Mouse (Mus musculus) embryonic fibroblast, embryonic 13.5 days (primary cell): ENCODE data around the gene Phb.

Experiments
- CTCF ChIP-seq: IDR thresholded peaks from 2 replicates; pipeline ENCODE4 v1.5.1; 2011; ENCODE audit warnings: mild to moderate bottlenecking, control low read depth, low read length, moderate library complexity, borderline replicate concordance; ENCODE audit not compliant: insufficient read depth
- POLR2A ChIP-seq: IDR thresholded peaks from 2 replicates; pipeline ENCODE4 v1.6.1; 2011; ENCODE audit warnings: low read depth, mild to moderate bottlenecking, control low read depth, low read length, moderate library complexity

DNA sequence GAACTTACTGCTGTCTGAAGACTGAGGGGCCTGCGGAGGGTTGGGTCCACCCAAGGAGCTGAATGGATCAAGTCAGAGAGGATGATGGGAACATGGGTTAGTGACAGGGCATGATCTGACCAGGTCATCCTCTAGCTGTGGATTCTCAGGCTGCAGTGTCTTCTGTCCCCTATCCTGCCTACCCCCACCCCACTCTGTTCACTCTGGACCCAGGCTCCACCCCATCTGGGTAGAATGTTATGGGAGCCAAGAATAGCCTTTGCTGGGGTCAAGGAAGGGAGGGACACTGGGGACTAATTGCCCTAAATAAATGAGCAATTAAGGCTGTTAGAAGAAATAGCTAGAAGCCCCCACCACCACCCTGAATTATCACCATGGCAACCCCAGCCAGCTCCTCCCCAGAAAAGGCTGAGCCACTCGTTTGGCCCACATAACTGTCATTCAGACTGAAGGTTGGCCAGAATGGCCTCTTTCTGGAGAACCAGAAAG, 33.2 kb upstream of the Phb start:
- TF ChIP-seq CTCF = no peak
- TF ChIP-seq POLR2A = no peak
